In the genomic region with DNA sequence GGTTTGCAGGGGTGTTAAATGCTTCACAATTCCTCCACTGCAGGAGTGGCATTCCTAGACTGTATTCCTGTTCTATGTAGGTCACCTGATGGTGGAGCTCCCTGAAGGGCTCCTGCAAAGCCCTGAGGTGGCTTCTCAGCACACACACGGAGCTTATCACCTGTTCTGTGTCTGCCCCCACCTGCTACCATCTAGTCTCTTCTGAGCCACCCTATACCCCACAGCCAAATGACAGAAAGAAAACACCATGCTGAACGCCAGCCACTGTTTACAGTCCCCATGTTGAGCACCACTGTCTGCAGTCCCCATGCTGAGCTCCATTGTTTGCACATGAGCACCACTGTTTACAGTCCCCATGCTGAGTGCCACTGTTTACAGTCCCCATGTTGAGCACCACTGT, we compare ENCODE assay signal across 17 mouse cellular contexts. TPM values are rescaled to one million over a fixed set of nuclear protein-coding genes. Genes with fewer than 3 reads are reported as not detected.
DNase-seq lines count a peak whose midpoint lies in the region; ATAC-seq lines count a peak whose summit lies in the region.
"Had no signal": no experiment of that assay in that cellular context is flagged by ENCODE, and none has a peak within 500 bp of the region (broad histone marks: within the 10 kb centered on the region; RNA-seq: fewer than 3 reads in every experiment).

No protein-coding gene starts in this region.

- no peaks in the 10 kb centered on the region for H3K36me3 ChIP-seq in liver, embryonic 16.5 days (ENCODE audit: control insufficient read depth, insufficient read depth)
- H3K36me3 ChIP-seq in liver, embryonic 11.5 days (ENCODE audit: control insufficient read depth, insufficient read depth, low read length): no peaks in the 10 kb centered on the region

- ATAC-seq in liver, embryonic 16.5 days (ENCODE audit: low read depth): no peak
- ATAC-seq in liver, embryonic 11.5 days (replicated peaks; ENCODE audit: low FRiP score): no peak
- ATAC-seq: forebrain, postnatal 0 days had no signal

- no peak overlapping the region for H3K9ac ChIP-seq in liver, embryonic 16.5 days (ENCODE audit: low read depth, low read length)
- no peak overlapping the region for H3K9ac ChIP-seq in liver, embryonic 11.5 days (ENCODE audit: low read depth, low read length)
- H3K9ac ChIP-seq: forebrain, postnatal 0 days; hindbrain, embryonic 14.5 days; limb, embryonic 15.5 days had no signal

- peak; percentile 85 for DNase-seq in heart, adult 11 months
- no peak for DNase-seq in heart, adult 18-20 months
- DNase-seq in liver, embryonic 11.5 days (ENCODE audit: low spot score): no peak
- DNase-seq in thymus, postnatal 25 days: peak; percentile 39
- no peak for DNase-seq in thymus, postnatal 0 days (ENCODE audit: low spot score)
- DNase-seq in embryo, embryonic 9.5 days (ENCODE audit: extremely low spot score): no peak
- DNase-seq: adrenal gland, postnatal 36 days; forebrain, postnatal 0 days; gastrocnemius, postnatal 14 days; kidney, adult 18-20 months; kidney, postnatal 36 days; right cerebral cortex, adult 18-20 months had no signal

- H3K27me3 ChIP-seq in liver, embryonic 16.5 days (ENCODE audit: control insufficient read depth, insufficient read depth, low read depth, low read length): peaks cover 15% of the 10 kb centered on the region
- no peaks in the 10 kb centered on the region for H3K27me3 ChIP-seq in liver, embryonic 11.5 days (replicated peaks; ENCODE audit: control insufficient read depth, insufficient read depth, low read length)
- H3K27me3 ChIP-seq: limb, embryonic 15.5 days had no signal

- no peak overlapping the region for H3K4me3 ChIP-seq in liver, embryonic 16.5 days (ENCODE audit: low read depth, low read length)
- no peak overlapping the region for H3K4me3 ChIP-seq in liver, embryonic 11.5 days (ENCODE audit: low read depth, low read length)
- H3K4me3 ChIP-seq: limb, embryonic 15.5 days had no signal

- H3K27ac ChIP-seq in liver, embryonic 16.5 days (ENCODE audit: low read length): peak overlapping the region; percentile 33
- no peak overlapping the region for H3K27ac ChIP-seq in liver, embryonic 11.5 days (ENCODE audit: low read depth, low read length)
- H3K27ac ChIP-seq: hindbrain, embryonic 14.5 days had no signal

- peaks cover 60% of the 10 kb centered on the region for H3K4me1 ChIP-seq in liver, embryonic 16.5 days (ENCODE audit: control insufficient read depth, low read depth, low read length)
- peaks cover 72% of the 10 kb centered on the region for H3K4me1 ChIP-seq in liver, embryonic 11.5 days (replicated peaks; ENCODE audit: control insufficient read depth, insufficient read depth, low read length)

- no peak overlapping the region for H3K4me2 ChIP-seq in liver, embryonic 16.5 days (ENCODE audit: low read depth, low read length)
- H3K4me2 ChIP-seq in liver, embryonic 11.5 days: no peak overlapping the region
- H3K4me2 ChIP-seq: hindbrain, embryonic 14.5 days; limb, embryonic 15.5 days had no signal

- no peaks in the 10 kb centered on the region for H3K9me3 ChIP-seq in liver, embryonic 16.5 days (replicated peaks; ENCODE audit: control insufficient read depth, low read length)
- no peaks in the 10 kb centered on the region for H3K9me3 ChIP-seq in liver, embryonic 11.5 days (ENCODE audit: control insufficient read depth, low read length)
- H3K9me3 ChIP-seq: limb, embryonic 15.5 days had no signal

- WGBS in liver, embryonic 16.5 days (ENCODE audit: insufficient replicate concordance): 17% methylated on average over 2 of the region's 2 CpGs
- WGBS in liver, embryonic 11.5 days: 51% methylated on average over 2 of the region's 2 CpGs

RNA-seq across cellular contexts. Expression of gene Csrnp1, which starts 4.7 kb away (rescaled TPM):
- total RNA-seq in heart, adult 18-20 months (2021): 10 to 100 TPM; 16.7 to 20.7 TPM
- polyA plus RNA-seq in liver, embryonic 16.5 days (2015; fragmentation: Nextera tagmentation; extraction: Ambion mirVana): 2.5 and 3.3 TPM in 2 replicates
- 1.1 and 2.2 TPM in 2 replicates for polyA plus RNA-seq in liver, embryonic 11.5 days (2014; fragmentation: Nextera tagmentation; extraction: Ambion mirVana)
- polyA plus RNA-seq in thymus, postnatal 0 days (2015; fragmentation: Nextera tagmentation; extraction: Ambion mirVana): 41.3 and 43.3 TPM in 2 replicates

RNA-seq across cellular contexts. Expression of gene Ttc21a, which starts 42.3 kb away (rescaled TPM):
- total RNA-seq in heart, adult 18-20 months (2021): under 1 TPM in 1 of 2 experiments, not detected in 1; 0.21 TPM
- polyA plus RNA-seq in liver, embryonic 16.5 days (2015; fragmentation: Nextera tagmentation; extraction: Ambion mirVana): 0.08 and 0.21 TPM in 2 replicates
- polyA plus RNA-seq in liver, embryonic 11.5 days (2014; fragmentation: Nextera tagmentation; extraction: Ambion mirVana): 0.14 TPM in 1 of 2 replicates, not detected in the other
- 0.05 TPM in 2 replicates for polyA plus RNA-seq in thymus, postnatal 0 days (2015; fragmentation: Nextera tagmentation; extraction: Ambion mirVana)
- total RNA-seq: gastrocnemius, postnatal 14 days had no signal

RNA-seq across cellular contexts. Expression of gene Gorasp1, which starts 42.4 kb away (rescaled TPM):
- 10 to 100 TPM; 31.8 to 35.8 TPM for total RNA-seq in heart, adult 18-20 months (2021)
- polyA plus RNA-seq in liver, embryonic 16.5 days (2015; fragmentation: Nextera tagmentation; extraction: Ambion mirVana): 10.6 and 12.1 TPM in 2 replicates
- polyA plus RNA-seq in liver, embryonic 11.5 days (2014; fragmentation: Nextera tagmentation; extraction: Ambion mirVana): 24.7 and 25.0 TPM in 2 replicates
- 7.6 and 8.3 TPM in 2 replicates for polyA plus RNA-seq in thymus, postnatal 0 days (2015; fragmentation: Nextera tagmentation; extraction: Ambion mirVana)

RNA-seq across cellular contexts. Expression of gene Xirp1, which starts 43.6 kb away (rescaled TPM):
- total RNA-seq in heart, adult 18-20 months (2021): 100 to 1,000 TPM; 145 to 150 TPM
- 0.15 and 0.26 TPM in 2 replicates for polyA plus RNA-seq in liver, embryonic 16.5 days (2015; fragmentation: Nextera tagmentation; extraction: Ambion mirVana)
- 0.25 and 1.1 TPM in 2 replicates for polyA plus RNA-seq in liver, embryonic 11.5 days (2014; fragmentation: Nextera tagmentation; extraction: Ambion mirVana)
- 0.09 TPM in 1 of 2 replicates, not detected in the other for polyA plus RNA-seq in thymus, postnatal 0 days (2015; fragmentation: Nextera tagmentation; extraction: Ambion mirVana)
- total RNA-seq: forebrain, postnatal 0 days; neutrophil, adult 5-6 weeks had no signal
- polyA plus RNA-seq: forebrain, postnatal 0 days; hindbrain, embryonic 14.5 days; macrophage had no signal

Comparison
In these comparisons a context has a peak if more than half of its experiments do, and no peak if none do; other contexts are left out.
1. DNase-seq: peak in heart, adult 11 months (single experiment) and thymus, postnatal 25 days (single experiment); none in heart, adult 18-20 months (0 of 2), liver, embryonic 11.5 days (single experiment), thymus, postnatal 0 days (single experiment) and embryo, embryonic 9.5 days (single experiment).